Mouse (Mus musculus) stomach, postnatal 0 days (tissue): Measurements from ENCODE around the gene Fgfr2. TPM values are rescaled to one million over a fixed set of nuclear protein-coding genes. Genes with fewer than 3 reads are reported as not detected.

Source experiments
- ATAC-seq: fragments of 200-750 bp; cut with Nextera tagmentation; 2 replicates; pipeline ENCODE4 v1.8.0; 2017; ENCODE audit not compliant: low FRiP score, low TSS enrichment
- DNase-seq: peaks from one replicate; pipeline ENCODE4 v3.0.0-alpha.2; 2016; ENCODE audit warnings: low spot score
- H3K27ac ChIP-seq: fragments of 300-500 bp; sonication (generic); replicated peaks from 2 replicates; pipeline ENCODE4 v1.5.1; 2014; ENCODE audit warnings: mild to moderate bottlenecking, control low read depth
- H3K27me3 ChIP-seq: fragments of 300-500 bp; sonication (generic); 2 replicates; pipeline ENCODE4 v1.6.1; 2014; ENCODE audit warnings: low read length; ENCODE audit not compliant: control insufficient read depth, insufficient read depth
- H3K36me3 ChIP-seq: fragments of 300-500 bp; sonication (generic); 2 replicates; pipeline ENCODE4 v1.6.1; 2014; ENCODE audit warnings: low read length, mixed read lengths; ENCODE audit not compliant: control insufficient read depth, insufficient read depth
- H3K4me1 ChIP-seq: fragments of 300-500 bp; sonication (generic); replicated peaks from 2 replicates; pipeline ENCODE4 v1.6.1; 2014; ENCODE audit warnings: antibody characterized with exemption; ENCODE audit not compliant: control insufficient read depth, insufficient read depth
- H3K4me2 ChIP-seq: fragments of 300-500 bp; sonication (generic); replicated peaks from 2 replicates; pipeline ENCODE4 v1.6.1; 2014; ENCODE audit warnings: low read depth, mild to moderate bottlenecking, control low read depth, moderate library complexity
- H3K4me3 ChIP-seq: fragments of 300-500 bp; sonication (generic); 2 replicates; pipeline ENCODE4 v1.5.1; 2014; ENCODE audit warnings: low read depth, low read length, control low read depth
- H3K9ac ChIP-seq: fragments of 300-500 bp; sonication (generic); 2 replicates; pipeline ENCODE4 v1.6.1; 2014; ENCODE audit warnings: mild to moderate bottlenecking, low read length, control low read depth, mixed read lengths
- H3K9me3 ChIP-seq: fragments of 300-500 bp; sonication (generic); 2 replicates; pipeline ENCODE4 v1.6.1; 2016; ENCODE audit warnings: low read length; ENCODE audit not compliant: control insufficient read depth
- CTCF ChIP-seq: IDR thresholded peaks from 2 replicates; pipeline ENCODE4 v1.5.1; 2016; ENCODE audit warnings: antibody characterized with exemption, low read depth, mild to moderate bottlenecking, moderate library complexity
- EP300 ChIP-seq: optimal IDR thresholded peaks from 2 replicates; pipeline ENCODE3; 2016; ENCODE audit warnings: antibody characterized with exemption
- WGBS: fragments of 180-500 bp; shearing (Covaris S2); extraction: QIAGEN DNeasy Blood & Tissue Kit; methylation state at CpG from one replicate; pipeline ENCODE4 v1.1.7; 2014; 5-methylcytosine and 5-hydroxymethylcytosine counted together
- polyA plus RNA-seq: library from polyadenylated mRNA; unstranded; fragments of >200 nt; fragmentation: Nextera tagmentation; extraction: Ambion mirVana; gene quantifications from 2 replicates; pipeline ENCODE4 v1.2.1, GENCODE M21; 2015

Gene Fgfr2
- polyA plus RNA-seq, 1 experiment from 2014 or later: 60.8 TPM

DNA sequence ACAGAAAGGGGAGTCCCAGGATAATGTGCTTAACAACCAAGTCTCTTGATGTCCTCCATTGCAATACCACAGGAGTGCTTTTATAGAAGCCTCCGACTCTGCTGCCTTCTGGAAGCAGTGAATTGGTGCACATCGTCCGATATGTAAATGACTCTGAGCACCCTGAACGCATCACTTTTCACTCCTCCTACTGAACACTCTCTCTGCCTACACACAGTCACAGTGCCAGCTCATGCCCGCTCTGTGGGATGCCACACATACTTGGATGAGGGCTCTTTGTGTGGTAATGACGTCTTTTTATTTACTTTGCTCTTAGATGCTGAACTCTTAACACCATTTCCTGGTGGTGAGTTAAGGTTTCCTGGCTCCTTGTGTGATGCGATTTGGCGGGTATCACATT, 1936.1 kb downstream of the Fgfr2 start:
- TF ChIP-seq CTCF (no peak), EP300 (no peak)

DNA sequence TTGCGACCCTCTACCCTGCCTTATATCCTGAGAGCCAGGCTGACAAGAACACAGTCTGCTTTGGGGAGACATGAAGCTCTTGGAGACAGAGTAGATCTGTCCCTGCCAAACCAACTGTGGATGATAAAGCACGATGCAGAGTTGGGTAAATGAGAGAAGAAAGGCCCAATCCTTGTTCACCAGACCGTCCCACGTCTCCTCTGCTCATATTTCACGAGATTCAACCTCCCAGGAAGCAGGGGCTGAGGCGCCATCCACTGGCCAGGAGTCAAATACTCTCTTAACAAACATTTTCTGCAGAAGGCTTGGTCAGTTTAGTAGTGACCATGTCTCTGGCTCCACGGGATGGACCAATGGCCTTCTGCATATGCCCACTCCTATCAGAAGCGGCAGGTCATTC, 1938.8 kb downstream of the Fgfr2 start:
- 62% methylated on average over 8 of the region's 8 CpGs for WGBS
- no peak for DNase-seq
- H3K4me2 ChIP-seq: no peak overlapping the region

More for the DNA sequence above, 1936.1 kb downstream of the Fgfr2 start:
- Histone ChIP-seq H3K27ac (no peak overlapping the region), H3K4me1 (no peaks in the 10 kb centered on the region), H3K4me3 (no peak overlapping the region), H3K9ac (no peak overlapping the region), H3K4me2 (no peak overlapping the region), H3K9me3 (no peaks in the 10 kb centered on the region), H3K27me3 (no peaks in the 10 kb centered on the region), H3K36me3 (no peaks in the 10 kb centered on the region)
- WGBS: 56% methylated on average over 8 of the region's 8 CpGs
- ATAC-seq: no peak
- DNase-seq: no peak

GRCm38 (mm10) chr7:131182685-131183084, 1940.5 kb downstream of the Fgfr2 start:
- WGBS: 38% methylated on average over 4 of the region's 4 CpGs
- Histone ChIP-seq H3K4me3 (no peak overlapping the region), H3K27me3 (no peaks in the 10 kb centered on the region), H3K9ac (no peak overlapping the region), H3K4me1 (no peaks in the 10 kb centered on the region), H3K27ac (no peak overlapping the region), H3K36me3 (no peaks in the 10 kb centered on the region), H3K9me3 (no peaks in the 10 kb centered on the region), H3K4me2 (no peak overlapping the region)
- no peak for ATAC-seq
- DNase-seq: peak; percentile 66
- TF ChIP-seq CTCF (peak; percentile 73), EP300 (no peak)

More for the DNA sequence above, 1938.8 kb downstream of the Fgfr2 start:
- no peaks in the 10 kb centered on the region for H3K4me1 ChIP-seq
- no peak overlapping the region for H3K9ac ChIP-seq
- no peaks in the 10 kb centered on the region for H3K27me3 ChIP-seq
- no peaks in the 10 kb centered on the region for H3K36me3 ChIP-seq
- no peak for ATAC-seq
- no peaks in the 10 kb centered on the region for H3K9me3 ChIP-seq
- no peak overlapping the region for H3K27ac ChIP-seq
- TF ChIP-seq EP300 (no peak), CTCF (peak; percentile 30; the same call in 1 of the 2 replicates)
- H3K4me3 ChIP-seq: no peak overlapping the region

DNA sequence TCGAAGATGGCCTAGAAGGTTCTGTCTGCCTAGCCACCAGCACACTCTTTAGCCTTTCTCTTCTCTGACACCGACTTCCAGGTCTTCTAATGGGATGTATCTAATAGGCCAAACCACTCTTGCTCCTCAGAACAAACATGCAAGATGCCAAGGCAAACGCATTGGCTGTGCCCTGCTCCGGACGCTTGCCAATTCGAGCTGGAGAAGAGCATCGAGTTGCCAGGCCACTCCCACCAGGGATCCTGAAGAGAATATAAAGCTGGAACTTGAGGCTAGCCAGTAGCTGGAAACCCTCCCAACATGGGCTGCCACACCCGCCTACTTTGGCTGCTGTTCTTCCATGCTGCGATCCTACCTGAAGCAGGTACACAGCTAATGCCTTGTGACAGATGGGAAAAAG, 1949.0 kb downstream of the Fgfr2 start, which contains the start of gene 5430419D17Rik:
TSS of gene 5430419D17Rik (plus strand) at position 282 of the 400 bp plus-strand sequence.
- 87% methylated on average over 9 of the region's 9 CpGs for WGBS
- no peak for TF ChIP-seq EP300
- no peak for TF ChIP-seq CTCF
- H3K9ac ChIP-seq: no peak within 1 kb of the TSS
- no peak within 1 kb of the TSS for H3K4me2 ChIP-seq
- no peaks in the 10 kb centered on the region for H3K36me3 ChIP-seq
- no peaks in the 10 kb centered on the region for H3K9me3 ChIP-seq
- ATAC-seq: no peak
- no peaks in the 10 kb centered on the region for H3K27me3 ChIP-seq
- no peaks in the 10 kb centered on the region for H3K4me1 ChIP-seq
- H3K4me3 ChIP-seq: no peak within 1 kb of the TSS
- H3K27ac ChIP-seq: no peak within 1 kb of the TSS
- DNase-seq: no peak

DNA sequence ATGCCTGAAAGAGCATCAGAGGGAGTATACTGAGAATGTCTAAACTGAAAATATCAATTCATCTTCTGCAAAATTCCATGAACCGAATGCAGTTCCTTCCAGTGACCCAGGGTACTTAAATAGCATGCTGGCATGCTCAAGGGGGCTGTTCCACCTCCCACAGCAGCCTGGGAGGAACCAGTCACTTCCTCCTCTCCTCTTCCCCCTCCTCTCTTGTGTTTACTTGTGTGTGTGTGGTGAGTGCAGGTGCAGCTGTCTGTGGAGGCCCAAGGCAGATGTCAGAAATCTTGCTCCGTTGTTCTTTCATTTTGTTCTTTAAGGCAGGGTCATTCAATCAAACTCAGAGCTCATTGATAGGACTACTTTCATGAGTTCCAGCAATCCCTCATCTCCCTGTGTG, 1954.1 kb downstream of the Fgfr2 start:
- H3K27ac ChIP-seq: no peak overlapping the region
- H3K36me3 ChIP-seq: no peaks in the 10 kb centered on the region
- H3K9me3 ChIP-seq: no peaks in the 10 kb centered on the region
- no peaks in the 10 kb centered on the region for H3K4me1 ChIP-seq
- H3K27me3 ChIP-seq: no peaks in the 10 kb centered on the region
- TF ChIP-seq CTCF: no peak
- no peak for TF ChIP-seq EP300
- 15% methylated on average over 2 of the region's 2 CpGs for WGBS
- H3K4me3 ChIP-seq: no peak overlapping the region
- no peak overlapping the region for H3K9ac ChIP-seq
- ATAC-seq: no peak
- DNase-seq: no peak
- H3K4me2 ChIP-seq: no peak overlapping the region

- H3K4me2 ChIP-seq: no peak overlapping the region
- H3K36me3 ChIP-seq: no peaks in the 10 kb centered on the region
- H3K27me3 ChIP-seq: no peaks in the 10 kb centered on the region
- WGBS: 80% methylated on average over 3 of the region's 3 CpGs
- DNase-seq (no peak), ATAC-seq (no peak)
- no peak overlapping the region for H3K4me3 ChIP-seq
- H3K4me1 ChIP-seq: no peaks in the 10 kb centered on the region
- TF ChIP-seq EP300: no peak
- TF ChIP-seq CTCF: no peak
- no peak overlapping the region for H3K9ac ChIP-seq
- H3K27ac ChIP-seq: no peak overlapping the region
- no peaks in the 10 kb centered on the region for H3K9me3 ChIP-seq
Observed at GRCm38 (mm10) chr7:131167771-131168170, 1955.4 kb downstream of the Fgfr2 start.
